In genomic region chr7:24887096-24887495, GRCm38 (mm10) we compare ENCODE assay signal across 10 mouse cellular contexts. TPM values are rescaled to one million over a fixed set of nuclear protein-coding genes. Genes with fewer than 3 reads are reported as not detected.
DNase-seq lines count a peak whose midpoint lies in the region; ATAC-seq lines count a peak whose summit lies in the region.
"Had no signal": no experiment of that assay in that cellular context is flagged by ENCODE, and none has a peak within 500 bp of the region (broad histone marks: within the 10 kb centered on the region; RNA-seq: fewer than 3 reads in every experiment).

No protein-coding gene starts in this region.

- H3K4me1 ChIP-seq in midbrain, embryonic 10.5 days: peaks cover 39% of the 10 kb centered on the region
- H3K4me1 ChIP-seq in midbrain, embryonic 15.5 days: peaks cover 23% of the 10 kb centered on the region
- H3K4me1 ChIP-seq in limb, embryonic 11.5 days (ENCODE audit: control insufficient read depth, insufficient read depth, low read length): peaks cover 19% of the 10 kb centered on the region
- H3K4me1 ChIP-seq in stomach, embryonic 16.5 days (ENCODE audit: control insufficient read depth, insufficient read depth, low read length): peaks cover 22% of the 10 kb centered on the region

- 81% methylated on average over 4 of the region's 4 CpGs for WGBS in midbrain, embryonic 10.5 days
- 78% methylated on average over 4 of the region's 4 CpGs for WGBS in midbrain, embryonic 15.5 days
- WGBS in limb, embryonic 11.5 days: 71% methylated on average over 4 of the region's 4 CpGs
- WGBS in stomach, embryonic 16.5 days: 61% methylated on average over 4 of the region's 4 CpGs

- H3K27me3 ChIP-seq in midbrain, embryonic 10.5 days (ENCODE audit: low read depth, poor library complexity, severe bottlenecking): no peaks in the 10 kb centered on the region
- no peaks in the 10 kb centered on the region for H3K27me3 ChIP-seq in midbrain, embryonic 15.5 days (replicated peaks)
- H3K27me3 ChIP-seq in limb, embryonic 11.5 days (ENCODE audit: control insufficient read depth, insufficient read depth, low read length): no peaks in the 10 kb centered on the region
- no peaks in the 10 kb centered on the region for H3K27me3 ChIP-seq in stomach, embryonic 16.5 days (ENCODE audit: control insufficient read depth, insufficient read depth, low read length)

- no peak overlapping the region for H3K4me2 ChIP-seq in midbrain, embryonic 15.5 days
- H3K4me2 ChIP-seq in limb, embryonic 11.5 days (ENCODE audit: low read depth, severe bottlenecking): peak overlapping the region; percentile 77; the same call in 1 of the 2 replicates
- peak overlapping the region; percentile 80; the same call in 1 of the 2 replicates for H3K4me2 ChIP-seq in stomach, embryonic 16.5 days (ENCODE audit: low read depth, low read length)

- peak overlapping the region; percentile 99; the same call in 1 of the 2 replicates for H3K4me3 ChIP-seq in midbrain, embryonic 10.5 days
- no peak overlapping the region for H3K4me3 ChIP-seq in midbrain, embryonic 15.5 days
- H3K4me3 ChIP-seq in limb, embryonic 11.5 days (ENCODE audit: low read depth, low read length): no peak overlapping the region
- peak overlapping the region; percentile 98; the same call in 1 of the 2 replicates for H3K4me3 ChIP-seq in stomach, embryonic 16.5 days (replicated peaks; ENCODE audit: low read length)

- H3K9ac ChIP-seq in midbrain, embryonic 15.5 days: no peak overlapping the region; the same call in 1 of the 2 replicates
- H3K9ac ChIP-seq in limb, embryonic 11.5 days (ENCODE audit: low read length): peak overlapping the region; percentile 24; the same call in 1 of the 2 replicates
- peak overlapping the region; percentile 100 for H3K9ac ChIP-seq in stomach, embryonic 16.5 days (ENCODE audit: low read length)

- DNase-seq in heart, adult 11 months: peak; percentile 64
- DNase-seq in heart, adult 8-10 months (ENCODE audit: low spot score): no peak
- DNase-seq in midbrain, embryonic 10.5 days (ENCODE audit: low spot score): no peak
- DNase-seq in limb, embryonic 11.5 days (ENCODE audit: low spot score): no peak
- no peak for DNase-seq in urinary bladder, postnatal 36 days (ENCODE audit: low spot score in 2 of 2)
- DNase-seq in kidney, postnatal 14 days: no peak
- DNase-seq: layer of hippocampus, adult 9-11 months had no signal

- no peak for ATAC-seq in midbrain, embryonic 15.5 days (replicated peaks)
- ATAC-seq in limb, embryonic 11.5 days (ENCODE audit: insufficient number of reproducible peaks, low FRiP score, low TSS enrichment, low read depth): no peak
- ATAC-seq in stomach, embryonic 16.5 days (ENCODE audit: insufficient read depth, low FRiP score): no peak

- peaks cover 61% of the 10 kb centered on the region for H3K36me3 ChIP-seq in midbrain, embryonic 10.5 days
- H3K36me3 ChIP-seq in midbrain, embryonic 15.5 days (replicated peaks): peaks cover 18% of the 10 kb centered on the region
- peaks cover 31% of the 10 kb centered on the region for H3K36me3 ChIP-seq in limb, embryonic 11.5 days (ENCODE audit: control insufficient read depth, insufficient read depth, low read length)
- H3K36me3 ChIP-seq in stomach, embryonic 16.5 days (ENCODE audit: control insufficient read depth, insufficient read depth, low read length): peaks cover 21% of the 10 kb centered on the region

- H3K9me3 ChIP-seq in midbrain, embryonic 10.5 days (replicated peaks): no peaks in the 10 kb centered on the region
- H3K9me3 ChIP-seq in midbrain, embryonic 15.5 days: no peaks in the 10 kb centered on the region
- no peaks in the 10 kb centered on the region for H3K9me3 ChIP-seq in limb, embryonic 11.5 days (ENCODE audit: control insufficient read depth, low read length)
- no peaks in the 10 kb centered on the region for H3K9me3 ChIP-seq in stomach, embryonic 16.5 days (replicated peaks; ENCODE audit: control insufficient read depth, low read length)

- no peak overlapping the region for H3K27ac ChIP-seq in midbrain, embryonic 10.5 days (replicated peaks)
- H3K27ac ChIP-seq in midbrain, embryonic 15.5 days: no peak overlapping the region
- H3K27ac ChIP-seq in limb, embryonic 11.5 days (replicated peaks; ENCODE audit: low read depth, low read length): no peak overlapping the region
- no peak overlapping the region for H3K27ac ChIP-seq in stomach, embryonic 16.5 days (ENCODE audit: low read length)

RNA-seq across cellular contexts. Expression of gene Rps19, which starts 2.9 kb away (rescaled TPM):
- 100 to 1,000 TPM; 468 to 567 (median 530) TPM for total RNA-seq in heart, adult 8-10 months (2022)
- 1,942 and 2,205 TPM in 2 replicates for polyA plus RNA-seq in midbrain, embryonic 10.5 days (2016; fragmentation: Nextera tagmentation; extraction: Ambion mirVana)
- 1,081 and 1,108 TPM in 2 replicates for polyA plus RNA-seq in midbrain, embryonic 15.5 days (2015; fragmentation: Nextera tagmentation; extraction: Ambion mirVana)
- polyA plus RNA-seq in limb, embryonic 11.5 days (2014; fragmentation: Nextera tagmentation; extraction: Ambion mirVana): 2,245 and 2,332 TPM in 2 replicates
- polyA plus RNA-seq in stomach, embryonic 16.5 days (2015; fragmentation: Nextera tagmentation; extraction: Ambion mirVana): 2,107 and 2,375 TPM in 2 replicates

RNA-seq across cellular contexts. Expression of gene Cd79a, which starts 10.1 kb away (rescaled TPM):
- total RNA-seq in heart, adult 8-10 months (2022): 1 to 10 TPM in 1 of 4 experiments, under 1 TPM in 3; 0.35 to 2.1 (median 0.66) TPM
- 0.15 and 0.23 TPM in 2 replicates for polyA plus RNA-seq in midbrain, embryonic 10.5 days (2016; fragmentation: Nextera tagmentation; extraction: Ambion mirVana)
- 0.42 and 0.49 TPM in 2 replicates for polyA plus RNA-seq in midbrain, embryonic 15.5 days (2015; fragmentation: Nextera tagmentation; extraction: Ambion mirVana)
- 0.30 and 0.56 TPM in 2 replicates for polyA plus RNA-seq in limb, embryonic 11.5 days (2014; fragmentation: Nextera tagmentation; extraction: Ambion mirVana)
- 2.0 and 2.3 TPM in 2 replicates for polyA plus RNA-seq in stomach, embryonic 16.5 days (2015; fragmentation: Nextera tagmentation; extraction: Ambion mirVana)

RNA-seq across cellular contexts. Expression of gene Arhgef1, which starts 15.6 kb away (rescaled TPM):
- total RNA-seq in heart, adult 8-10 months (2022): 10 to 100 TPM; 31.8 to 45.5 (median 43.8) TPM
- 60.4 and 62.5 TPM in 2 replicates for polyA plus RNA-seq in midbrain, embryonic 10.5 days (2016; fragmentation: Nextera tagmentation; extraction: Ambion mirVana)
- 69.9 and 70.0 TPM in 2 replicates for polyA plus RNA-seq in midbrain, embryonic 15.5 days (2015; fragmentation: Nextera tagmentation; extraction: Ambion mirVana)
- 69.9 and 84.4 TPM in 2 replicates for polyA plus RNA-seq in limb, embryonic 11.5 days (2014; fragmentation: Nextera tagmentation; extraction: Ambion mirVana)
- 67.2 and 73.5 TPM in 2 replicates for polyA plus RNA-seq in stomach, embryonic 16.5 days (2015; fragmentation: Nextera tagmentation; extraction: Ambion mirVana)

RNA-seq across cellular contexts. Expression of gene Dmrtc2, which starts 17.2 kb away (rescaled TPM):
- not detected for total RNA-seq in heart, adult 8-10 months (2022)
- 0.14 TPM in 1 of 2 replicates, not detected in the other for polyA plus RNA-seq in midbrain, embryonic 10.5 days (2016; fragmentation: Nextera tagmentation; extraction: Ambion mirVana)
- polyA plus RNA-seq in midbrain, embryonic 15.5 days (2015; fragmentation: Nextera tagmentation; extraction: Ambion mirVana): 0.13 and 0.41 TPM in 2 replicates
- polyA plus RNA-seq in limb, embryonic 11.5 days (2014; fragmentation: Nextera tagmentation; extraction: Ambion mirVana): 0.11 TPM in 1 of 2 replicates, not detected in the other
- polyA plus RNA-seq in stomach, embryonic 16.5 days (2015; fragmentation: Nextera tagmentation; extraction: Ambion mirVana): not detected in 2 replicates
- polyA plus RNA-seq: neural tube, embryonic 11.5 days had no signal

RNA-seq across cellular contexts. Expression of gene Lypd4, which starts 17.4 kb away (rescaled TPM):
- total RNA-seq in heart, adult 8-10 months (2022): not detected
- not detected in 2 replicates for polyA plus RNA-seq in midbrain, embryonic 10.5 days (2016; fragmentation: Nextera tagmentation; extraction: Ambion mirVana)
- polyA plus RNA-seq in midbrain, embryonic 15.5 days (2015; fragmentation: Nextera tagmentation; extraction: Ambion mirVana): 0.13 TPM in 1 of 2 replicates, not detected in the other
- not detected in 2 replicates for polyA plus RNA-seq in limb, embryonic 11.5 days (2014; fragmentation: Nextera tagmentation; extraction: Ambion mirVana)
- polyA plus RNA-seq in stomach, embryonic 16.5 days (2015; fragmentation: Nextera tagmentation; extraction: Ambion mirVana): not detected in 2 replicates
- polyA plus RNA-seq: neural tube, embryonic 11.5 days had no signal

Comparison
In these comparisons a context has a peak if more than half of its experiments do, and no peak if none do; other contexts are left out.
1. H3K4me3 ChIP-seq: peak in midbrain, embryonic 10.5 days (single experiment) and stomach, embryonic 16.5 days (single experiment); none in midbrain, embryonic 15.5 days (single experiment) and limb, embryonic 11.5 days (single experiment).